Mouse (Mus musculus) heart, embryonic 15.5 days (tissue): ENCODE data around the gene Praf2. TPM values are rescaled to one million over a fixed set of nuclear protein-coding genes. Genes with fewer than 3 reads are reported as not detected.

Experiments used
- polyA plus RNA-seq: library from polyadenylated mRNA; unstranded; fragments of >200 nt; fragmentation: Nextera tagmentation; extraction: Ambion mirVana; gene quantifications from 2 replicates; pipeline ENCODE4 v1.2.1, GENCODE M21; 2015

Praf2 gene
- polyA plus RNA-seq, 1 experiment from 2014 or later, result 30.5 TPM

Other genes with a start within 250 kb of the Praf2 start
- 0.18 TPM in 1 of 2 replicates, not detected in the other for gene Foxp3, start 154.8 kb upstream of the Praf2 start, polyA plus RNA-seq
- gene Ppp1r3f, start 154.2 kb upstream of the Praf2 start, polyA plus RNA-seq, result 1.7 and 2.0 TPM in 2 replicates
- gene Ccdc22, start 122.9 kb upstream of the Praf2 start, polyA plus RNA-seq, result 16.4 and 21.4 TPM in 2 replicates
- not detected in 2 replicates for gene Cacna1f, start 121.4 kb upstream of the Praf2 start, polyA plus RNA-seq
- gene Syp, start 90.0 kb upstream of the Praf2 start, polyA plus RNA-seq, result 0.64 and 2.8 TPM in 2 replicates
- gene Prickle3, start 71.2 kb upstream of the Praf2 start, polyA plus RNA-seq, result 8.0 and 10.6 TPM in 2 replicates
- gene Plp2, start 57.0 kb upstream of the Praf2 start, polyA plus RNA-seq, result 129 and 145 TPM in 2 replicates
- gene Magix, start 47.2 kb upstream of the Praf2 start, polyA plus RNA-seq, result 0.69 and 1.2 TPM in 2 replicates
- gene Gpkow, start 31.3 kb upstream of the Praf2 start, polyA plus RNA-seq, result 27.0 and 28.2 TPM in 2 replicates
- 25.4 and 33.7 TPM in 2 replicates for gene Wdr45, start 14.1 kb upstream of the Praf2 start, polyA plus RNA-seq
- 1.2 TPM in 1 of 2 replicates, not detected in the other for gene Gm45208, start 6.2 kb upstream of the Praf2 start, polyA plus RNA-seq
- 4.1 and 8.7 TPM in 2 replicates for gene Ccdc120, start 22.5 kb downstream of the Praf2 start, polyA plus RNA-seq
- 16.6 and 21.7 TPM in 2 replicates for gene Tfe3, start 34.1 kb downstream of the Praf2 start, polyA plus RNA-seq
- gene Gripap1, start 61.3 kb downstream of the Praf2 start, polyA plus RNA-seq, result 25.9 and 31.1 TPM in 2 replicates
- 0.69 and 1.0 TPM in 2 replicates for gene Kcnd1, start 93.8 kb downstream of the Praf2 start, polyA plus RNA-seq
- gene Otud5, start 112.9 kb downstream of the Praf2 start, polyA plus RNA-seq, result 24.7 and 31.7 TPM in 2 replicates
- gene Pim2, start 149.8 kb downstream of the Praf2 start, polyA plus RNA-seq, result 4.5 and 6.3 TPM in 2 replicates
- gene Slc35a2, start 155.6 kb downstream of the Praf2 start, polyA plus RNA-seq, result 22.3 and 32.0 TPM in 2 replicates
- 72.8 and 77.9 TPM in 2 replicates for gene Pqbp1, start 170.8 kb downstream of the Praf2 start, polyA plus RNA-seq
- 102 and 124 TPM in 2 replicates for gene Timm17b, start 170.9 kb downstream of the Praf2 start, polyA plus RNA-seq
- not detected in 2 replicates for gene Gm10491, start 179.4 kb downstream of the Praf2 start, polyA plus RNA-seq
- not detected in 2 replicates for gene Gm10490, start 181.1 kb downstream of the Praf2 start, polyA plus RNA-seq
- 0.39 and 3.3 TPM in 2 replicates for gene Pcsk1n, start 191.4 kb downstream of the Praf2 start, polyA plus RNA-seq
- gene Eras, start 200.2 kb downstream of the Praf2 start, polyA plus RNA-seq, result not detected in 2 replicates
- gene Hdac6, start 219.4 kb downstream of the Praf2 start, polyA plus RNA-seq, result 21.4 and 28.6 TPM in 2 replicates
- 0.57 and 2.4 TPM in 2 replicates for gene Gata1, start 249.6 kb downstream of the Praf2 start, polyA plus RNA-seq